14 mouse cellular contexts compared by ENCODE assay signal in genomic region chr11:88202077-88202476, GRCm38 (mm10). TPM values are rescaled to one million over a fixed set of nuclear protein-coding genes. Genes with fewer than 3 reads are reported as not detected.
A peak's percentile ranks its signal among the peaks of the same experiment; 100 is the strongest.
DNase-seq lines count a peak whose midpoint lies in the region; ATAC-seq and TF ChIP-seq lines count a peak whose summit lies in the region.
"Had no signal": no experiment of that assay in that cellular context is flagged by ENCODE, and none has a peak within 500 bp of the region (broad histone marks: within the 10 kb centered on the region; RNA-seq: fewer than 3 reads in every experiment).

No protein-coding gene starts in this region.

- H3K36me3 ChIP-seq in heart, embryonic 14.5 days (ENCODE audit: control insufficient read depth, insufficient read depth, low read length) = peaks cover 10% of the 10 kb centered on the region
- no peaks in the 10 kb centered on the region for H3K36me3 ChIP-seq in ES-E14 (ENCODE audit: control insufficient read depth, insufficient read depth, low read length, poor library complexity, severe bottlenecking)
- H3K36me3 ChIP-seq in intestine, embryonic 16.5 days (ENCODE audit: control insufficient read depth, insufficient read depth, low read length) = no peaks in the 10 kb centered on the region
- H3K36me3 ChIP-seq: forebrain, embryonic 15.5 days; intestine, embryonic 15.5 days had no signal

- intact Hi-C loops in heart, postnatal 25 days (cut with DNase I) = no loop called here

- peak overlapping the region; percentile 96 for H3K27ac ChIP-seq in heart, embryonic 14.5 days (replicated peaks in 1 of 2; ENCODE audit: control insufficient read depth in 1 of 2, insufficient read depth in 1 of 2, low read depth in 2 of 2, low read length in 2 of 2)
- H3K27ac ChIP-seq in ES-E14 (ENCODE audit: insufficient read depth, low read depth, low read length, poor library complexity, severe bottlenecking) = no peak overlapping the region
- no peak overlapping the region for H3K27ac ChIP-seq in intestine, embryonic 16.5 days (ENCODE audit: low read length)
- H3K27ac ChIP-seq: forebrain, embryonic 15.5 days; intestine, embryonic 15.5 days; kidney, postnatal 0 days had no signal

- H3K9me3 ChIP-seq in heart, embryonic 14.5 days (ENCODE audit: control insufficient read depth, low read length) = no peaks in the 10 kb centered on the region
- no peaks in the 10 kb centered on the region for H3K9me3 ChIP-seq in ES-E14 (ENCODE audit: control insufficient read depth, insufficient read depth, low read depth, low read length)
- H3K9me3 ChIP-seq in intestine, embryonic 16.5 days (ENCODE audit: control insufficient read depth, low read length) = no peaks in the 10 kb centered on the region
- H3K9me3 ChIP-seq: forebrain, embryonic 15.5 days; intestine, embryonic 15.5 days had no signal

- no peak for ATAC-seq in heart, embryonic 14.5 days (ENCODE audit: insufficient number of reproducible peaks, insufficient read depth, low FRiP score, low read depth)
- ATAC-seq in intestine, embryonic 16.5 days = no peak
- no peak for ATAC-seq in erythroblast, adult 5-6 weeks (replicated peaks; ENCODE audit: low FRiP score, poor library complexity, severe bottlenecking)
- ATAC-seq: CD4-positive, CD25-positive, alpha-beta regulatory T cell, adult 4 months; forebrain, embryonic 15.5 days; intestine, embryonic 15.5 days; lung, postnatal 0 days; Patski had no signal

- WGBS in heart, embryonic 14.5 days = 11% methylated on average over 2 of the region's 2 CpGs
- WGBS in intestine, embryonic 16.5 days = 24% methylated on average over 2 of the region's 2 CpGs

- peaks cover 27 to 46% of the 10 kb centered on the region in 2 experiments for H3K4me1 ChIP-seq in heart, embryonic 14.5 days (ENCODE audit: control insufficient read depth in 2 of 2, insufficient read depth in 2 of 2, low read length in 2 of 2)
- peaks cover 2 to 9% of the 10 kb centered on the region in 2 experiments; a peak in 1 of 4 replicates for H3K4me1 ChIP-seq in ES-E14 (ENCODE audit: control insufficient read depth in 2 of 2, insufficient read depth in 2 of 2, low read length in 2 of 2, poor library complexity in 1 of 2)
- peaks cover 15% of the 10 kb centered on the region for H3K4me1 ChIP-seq in intestine, embryonic 16.5 days (ENCODE audit: control insufficient read depth, insufficient read depth, low read length)

- no peak for DNase-seq in heart, postnatal 25 days (ENCODE audit: low spot score)
- DNase-seq in ES-CJ7 (ENCODE audit: low read depth, low spot score) (peak; percentile 95), ES-E14 (ENCODE audit: low read depth, low spot score) (peak; percentile 92)
- peak; percentile 74 for DNase-seq in c-Kit-positive CD71-positive TER-119-positive erythroid progenitor cells, embryonic 14.5 days (ENCODE audit: low spot score)
- DNase-seq: cerebellum, adult 8-10 months had no signal

- peak overlapping the region; percentile 47 for H3K9ac ChIP-seq in heart, embryonic 14.5 days (ENCODE audit: low read length)
- H3K9ac ChIP-seq in ES-E14 (ENCODE audit: insufficient read depth, low read depth, low read length, poor library complexity, severe bottlenecking) = no peak overlapping the region
- H3K9ac ChIP-seq in intestine, embryonic 16.5 days (ENCODE audit: low read depth, low read length) = no peak overlapping the region
- H3K9ac ChIP-seq: forebrain, embryonic 15.5 days; intestine, embryonic 15.5 days had no signal

- in situ Hi-C loops in ES-E14 (cut with MboI; ENCODE audit: low sequenced_read_pairs in 2 of 2, unreplicated experiment in 2 of 2) = loop anchor here in 1 of 2 experiments (10.0 kb wide), 1 partner anchor 227 kb away; no protein-coding TSS in a partner anchor

- no peak overlapping the region for H3K4me3 ChIP-seq in heart, embryonic 14.5 days (ENCODE audit: control insufficient read depth in 1 of 2, insufficient read depth in 1 of 2, low read depth in 1 of 2, low read length in 2 of 2)
- H3K4me3 ChIP-seq in ES-E14 (ENCODE audit: insufficient read depth in 1 of 2, low read depth in 1 of 2, low read length in 2 of 2, poor library complexity in 1 of 2, severe bottlenecking in 1 of 2) = no peak overlapping the region
- no peak overlapping the region for H3K4me3 ChIP-seq in intestine, embryonic 16.5 days (ENCODE audit: low read length)
- H3K4me3 ChIP-seq: forebrain, embryonic 15.5 days; intestine, embryonic 15.5 days had no signal

- no peaks in the 10 kb centered on the region for H3K27me3 ChIP-seq in heart, embryonic 14.5 days (ENCODE audit: control insufficient read depth, insufficient read depth, low read length)
- no peaks in the 10 kb centered on the region for H3K27me3 ChIP-seq in intestine, embryonic 16.5 days (replicated peaks; ENCODE audit: control insufficient read depth, insufficient read depth, low read length)
- H3K27me3 ChIP-seq: forebrain, embryonic 15.5 days; intestine, embryonic 15.5 days; Patski had no signal

- peak overlapping the region; percentile 38 for H3K4me2 ChIP-seq in heart, embryonic 14.5 days (ENCODE audit: low read length)
- no peak overlapping the region for H3K4me2 ChIP-seq in intestine, embryonic 16.5 days (ENCODE audit: low read depth, low read length)
- H3K4me2 ChIP-seq: forebrain, embryonic 15.5 days; intestine, embryonic 15.5 days had no signal

TF ChIP-seq in ES-E14, 5 proteins besides CTCF, POLR2A, EP300 and RAD21:
- no peak for TF ChIP-seq ZC3H11A (IDR thresholded peaks at IDR 0.05; ENCODE audit: borderline replicate concordance, low read depth, low read length)
- no peak for TF ChIP-seq CHD2 (IDR thresholded peaks at IDR 0.05; ENCODE audit: low read depth, low read length)
- TF ChIP-seq ZNF384 (IDR thresholded peaks at IDR 0.05; ENCODE audit: low read depth, low read length) = no peak
- TF ChIP-seq HCFC1 (IDR thresholded peaks at IDR 0.05; ENCODE audit: borderline replicate concordance, insufficient read depth, low read length) = no peak
- no peak for TF ChIP-seq MAFK (IDR thresholded peaks at IDR 0.05; ENCODE audit: insufficient read depth, low read depth, low read length)

RNA-seq across cellular contexts. Expression of gene Mrps23, which starts 2.1 kb away (rescaled TPM):
- 95.0 and 97.4 TPM in 2 replicates for polyA plus RNA-seq in heart, embryonic 14.5 days (2014; fragmentation: Nextera tagmentation; extraction: Ambion mirVana)
- 100 to 1,000 TPM; 301 to 306 TPM for total RNA-seq in heart, postnatal 25 days (2021)
- 94.7 and 139 TPM in 2 replicates for total RNA-seq in ES-E14 (2012; rRNA removed)
- polyA plus RNA-seq in intestine, embryonic 16.5 days (2015; fragmentation: Nextera tagmentation; extraction: Ambion mirVana) = 56.3 and 63.9 TPM in 2 replicates
- 16.9 and 19.2 TPM in 2 replicates for total RNA-seq in erythroblast, adult 5-6 weeks (2015; ENCODE audit: low replicate concordance)
- 10.1 and 51.3 TPM in 2 replicates for total RNA-seq in erythroblast, adult 5-6 weeks (2017; ENCODE audit: low replicate concordance)

Comparison
In these comparisons a context has a peak if more than half of its experiments do, and no peak if none do; other contexts are left out.
1. H3K27ac ChIP-seq: peak in heart, embryonic 14.5 days (2 of 2); none in ES-E14 (single experiment) and intestine, embryonic 16.5 days (single experiment).